Mouse (Mus musculus) hindbrain, postnatal 0 days (tissue): ENCODE results near the gene Cwc25. TPM values are rescaled to one million over a fixed set of nuclear protein-coding genes. Genes with fewer than 3 reads are reported as not detected.

ENCODE experiments used
- ATAC-seq: fragments of 200-750 bp; cut with Nextera tagmentation; 2 replicates; pipeline ENCODE4 v1.8.0; 2017; ENCODE audit warnings: mild to moderate bottlenecking, moderate TSS enrichment, moderate library complexity
- DNase-seq: peaks from one replicate; pipeline ENCODE4 v3.0.0-alpha.2; 2015; ENCODE audit warnings: low spot score
- H3K27ac ChIP-seq: fragments of 300-500 bp; sonication (generic); 2 replicates; pipeline ENCODE4 v1.5.1; 2014; ENCODE audit warnings: mild to moderate bottlenecking
- H3K27me3 ChIP-seq: fragments of 300-500 bp; sonication (generic); 2 replicates; pipeline ENCODE4 v1.6.1; 2014; ENCODE audit warnings: low read length, mixed read lengths; ENCODE audit not compliant: insufficient read depth
- H3K36me3 ChIP-seq: fragments of 300-500 bp; sonication (generic); 2 replicates; pipeline ENCODE4 v1.6.1; 2014; ENCODE audit warnings: low read length, mixed read lengths; ENCODE audit not compliant: insufficient read depth
- H3K4me1 ChIP-seq: fragments of 300-500 bp; sonication (generic); 2 replicates; pipeline ENCODE4 v1.6.1; 2014; ENCODE audit warnings: antibody characterized with exemption, low read length, mixed read lengths; ENCODE audit not compliant: insufficient read depth
- H3K4me2 ChIP-seq: fragments of 300-500 bp; sonication (generic); 2 replicates; pipeline ENCODE4 v1.6.1; 2014; ENCODE audit warnings: low read depth, mild to moderate bottlenecking, low read length, moderate library complexity, mixed read lengths
- H3K4me3 ChIP-seq: fragments of 300-500 bp; sonication (generic); 2 replicates; pipeline ENCODE4 v1.5.1; 2014; ENCODE audit warnings: low read length
- H3K9ac ChIP-seq: fragments of 300-500 bp; sonication (generic); replicated peaks from 2 replicates; pipeline ENCODE4 v1.6.1; 2014; ENCODE audit warnings: mild to moderate bottlenecking, low read length, moderate library complexity, mixed read lengths
- H3K9me3 ChIP-seq: fragments of 300-500 bp; sonication (generic); 2 replicates; pipeline ENCODE4 v1.6.1; 2016; ENCODE audit warnings: low read length, mixed read lengths
- CTCF ChIP-seq: IDR thresholded peaks from 2 replicates; pipeline ENCODE4 v1.5.1; 2016; ENCODE audit warnings: antibody characterized with exemption, control low read depth, low read depth
- WGBS: fragments of 180-500 bp; shearing (Covaris S2); extraction: QIAGEN DNeasy Blood & Tissue Kit; methylation state at CpG from one replicate; pipeline ENCODE4 v1.1.7; 2014; 5-methylcytosine and 5-hydroxymethylcytosine counted together
- polyA plus RNA-seq: library from polyadenylated mRNA; unstranded; fragments of >200 nt; fragmentation: Nextera tagmentation; extraction: Ambion mirVana; gene quantifications from 2 replicates; pipeline ENCODE4 v1.2.1, GENCODE M21; 2015
- total RNA-seq: library from RNA; depleted of rRNA; stranded (reverse); fragments of >200 nt; gene quantifications from 2 replicates; pipeline ENCODE4 v1.2.3, GENCODE M21; 2014

The Cwc25 gene
- total and polyA plus RNA-seq, 2 experiments from 2014 or later: 11.9 to 14.2 TPM

GRCm38 (mm10) chr11:97781832-97782563, 15.6 kb upstream of the Cwc25 start, which contains the start of gene Rpl23:
Rpl23 (minus strand) TSS chr11:97782437.
- H3K27me3 ChIP-seq: no peaks in the 10 kb centered on the region
- peaks cover 25% of the 10 kb centered on the region for H3K36me3 ChIP-seq
- peak; percentile 98 for ATAC-seq
- peak within 1 kb of the TSS; percentile 94 for H3K27ac ChIP-seq
- DNase-seq: peak; percentile 99
- H3K4me2 ChIP-seq: peak within 1 kb of the TSS; percentile 70
- H3K9ac ChIP-seq: peak within 1 kb of the TSS; percentile 92
- H3K9me3 ChIP-seq: no peaks in the 10 kb centered on the region
- peaks cover 7% of the 10 kb centered on the region; the same call in 1 of the 2 replicates for H3K4me1 ChIP-seq
- WGBS: under 1% methylated on average over 64 of the region's 67 CpGs
- peak within 1 kb of the TSS; percentile 76 for H3K4me3 ChIP-seq
- no peak for TF ChIP-seq CTCF

- ATAC-seq: no peak; the same call in 1 of the 2 replicates
Observed at GRCm38 (mm10) chr11:97781478-97781831, 15.1 kb upstream of the Cwc25 start.

GRCm38 (mm10) chr11:97779968-97780701, 13.8 kb upstream of the Cwc25 start:
- Histone ChIP-seq H3K4me3 (no peak overlapping the region), H3K36me3 (peaks cover 29% of the 10 kb centered on the region), H3K4me1 (peaks cover 7% of the 10 kb centered on the region; the same call in 1 of the 2 replicates), H3K27me3 (no peaks in the 10 kb centered on the region), H3K9ac (no peak overlapping the region), H3K27ac (no peak overlapping the region), H3K9me3 (no peaks in the 10 kb centered on the region), H3K4me2 (peak overlapping the region; percentile 70)
- DNase-seq (no peak), ATAC-seq (no peak)
- TF ChIP-seq CTCF: no peak
- WGBS: 76% methylated on average over 2 of the region's 2 CpGs

More at GRCm38 (mm10) chr11:97781478-97781831, 15.1 kb upstream of the Cwc25 start:
- Histone ChIP-seq H3K4me2 (peak overlapping the region; percentile 70), H3K9me3 (no peaks in the 10 kb centered on the region), H3K27me3 (no peaks in the 10 kb centered on the region), H3K4me1 (peaks cover 7% of the 10 kb centered on the region; the same call in 1 of the 2 replicates), H3K9ac (peak overlapping the region; percentile 92), H3K36me3 (peaks cover 28% of the 10 kb centered on the region), H3K4me3 (peak overlapping the region; percentile 76), H3K27ac (peak overlapping the region; percentile 94)
- 2% methylated on average over 11 of the region's 11 CpGs for WGBS
- TF ChIP-seq CTCF: no peak
- DNase-seq: no peak

GRCm38 (mm10) chr11:97778918-97779317, 12.6 kb upstream of the Cwc25 start:
- H3K4me2 ChIP-seq: no peak overlapping the region
- peaks cover 7% of the 10 kb centered on the region; the same call in 1 of the 2 replicates for H3K4me1 ChIP-seq
- no peak for TF ChIP-seq CTCF
- no peaks in the 10 kb centered on the region for H3K27me3 ChIP-seq
- no peaks in the 10 kb centered on the region for H3K9me3 ChIP-seq
- DNase-seq (no peak), ATAC-seq (no peak)
- H3K27ac ChIP-seq: no peak overlapping the region
- WGBS: 96% methylated on average over 1 of the region's 1 CpGs
- H3K4me3 ChIP-seq: no peak overlapping the region
- no peak overlapping the region for H3K9ac ChIP-seq
- H3K36me3 ChIP-seq: peaks cover 29% of the 10 kb centered on the region

- ATAC-seq: peak; percentile 47
- Histone ChIP-seq H3K4me1 (peaks cover 7% of the 10 kb centered on the region; the same call in 1 of the 2 replicates), H3K36me3 (peaks cover 29% of the 10 kb centered on the region), H3K9ac (no peak overlapping the region), H3K4me2 (no peak overlapping the region), H3K27ac (no peak overlapping the region), H3K9me3 (no peaks in the 10 kb centered on the region), H3K27me3 (no peaks in the 10 kb centered on the region), H3K4me3 (no peak overlapping the region)
- 45% methylated on average over 2 of the region's 2 CpGs for WGBS
- TF ChIP-seq CTCF: peak; percentile 58
- peak; percentile 59 for DNase-seq
Observed at GRCm38 (mm10) chr11:97777129-97777529, 10.8 kb upstream of the Cwc25 start.

- DNase-seq: no peak
- H3K36me3 ChIP-seq: peaks cover 29% of the 10 kb centered on the region
Observed at GRCm38 (mm10) chr11:97776497-97777128, 10.3 kb upstream of the Cwc25 start.

More at GRCm38 (mm10) chr11:97776497-97777128, 10.3 kb upstream of the Cwc25 start:
- no peak for TF ChIP-seq CTCF
- peaks cover 7% of the 10 kb centered on the region; the same call in 1 of the 2 replicates for H3K4me1 ChIP-seq
- peak; percentile 29; the same call in 1 of the 2 replicates for ATAC-seq
- 60% methylated on average over 5 of the region's 5 CpGs for WGBS
- no peaks in the 10 kb centered on the region for H3K9me3 ChIP-seq
- H3K27ac ChIP-seq: no peak overlapping the region
- no peak overlapping the region for H3K4me3 ChIP-seq
- H3K27me3 ChIP-seq: no peaks in the 10 kb centered on the region
- no peak overlapping the region for H3K4me2 ChIP-seq
- H3K9ac ChIP-seq: no peak overlapping the region
